Mouse (Mus musculus) inflammation-experienced regulatory T-cells, adult 16 weeks (primary cell): Measurements from ENCODE around the gene Hs3st1. TPM values are rescaled to one million over a fixed set of nuclear protein-coding genes. Genes with fewer than 3 reads are reported as not detected.

Experiments used
- polyA plus RNA-seq: library from polyadenylated mRNA; unstranded; fragments of 100-300 nt; shearing (Covaris generic); gene quantifications from one replicate; pipeline ENCODE4 v1.2.1, GENCODE M21; 2017

Gene Hs3st1
- polyA plus RNA-seq = not detected

DNA sequence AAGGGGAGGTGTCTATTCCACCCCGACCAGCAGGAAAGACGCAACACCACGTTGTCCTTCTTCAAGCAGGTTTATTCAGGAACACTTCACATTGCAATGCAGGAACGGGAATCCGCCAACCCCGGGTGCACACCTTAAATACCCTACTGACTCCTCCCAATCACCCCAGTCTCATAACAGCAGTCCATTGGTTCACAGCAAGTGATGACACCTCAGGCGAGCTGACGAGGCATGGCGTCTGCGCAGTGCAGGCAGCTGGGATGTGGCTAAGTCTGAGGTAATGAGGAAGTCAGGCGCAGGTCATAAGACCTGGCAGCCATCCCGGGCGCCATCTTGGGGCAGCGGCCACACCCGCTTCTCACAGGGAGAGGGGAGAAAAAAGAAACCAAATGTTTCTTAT lies at the start of gene Hs3st1:
Gene Hs3st1 (minus strand): TSS at position 101 of the 400 bp plus-strand sequence.

